Mouse (Mus musculus) v-Abl transformed pro-B cells (cell line): ENCODE results near the gene Spats1.
"Not testable (repeated sequence)": the region's sequence is repeated elsewhere in the genome, so short reads cannot be mapped to it uniquely, and the experiment has no call there.

Experiments used
- in situ Hi-C, 2 experiments: fragments of 400-800 bp; cut with MboI; formaldehyde crosslinking; loops; one replicate each; pipeline ENCODE4 v1.15.1; 2025; ENCODE audit not compliant: unreplicated experiment in 2 of 2

Gene Spats1

DNA sequence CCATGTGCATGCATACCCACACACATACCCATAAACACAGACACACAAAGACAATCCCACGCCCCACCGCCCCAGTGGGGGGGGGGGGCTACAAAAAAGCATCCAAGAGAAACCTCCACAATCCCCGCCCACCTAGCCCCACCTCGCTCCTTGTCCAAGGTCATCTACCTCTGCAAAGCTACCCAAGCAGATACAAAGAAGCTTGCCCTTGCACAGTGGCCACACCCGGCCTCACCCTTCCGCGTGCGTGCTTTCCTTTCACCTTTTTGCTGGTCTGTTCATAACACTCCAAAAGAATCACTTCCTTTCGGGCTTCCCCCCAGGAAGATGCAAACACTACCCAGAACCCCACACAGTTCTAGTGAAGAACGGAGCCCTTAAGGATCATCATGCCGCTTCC lies 20.2 kb upstream of the Spats1 start:
- in situ Hi-C loops: no loop called here

DNA sequence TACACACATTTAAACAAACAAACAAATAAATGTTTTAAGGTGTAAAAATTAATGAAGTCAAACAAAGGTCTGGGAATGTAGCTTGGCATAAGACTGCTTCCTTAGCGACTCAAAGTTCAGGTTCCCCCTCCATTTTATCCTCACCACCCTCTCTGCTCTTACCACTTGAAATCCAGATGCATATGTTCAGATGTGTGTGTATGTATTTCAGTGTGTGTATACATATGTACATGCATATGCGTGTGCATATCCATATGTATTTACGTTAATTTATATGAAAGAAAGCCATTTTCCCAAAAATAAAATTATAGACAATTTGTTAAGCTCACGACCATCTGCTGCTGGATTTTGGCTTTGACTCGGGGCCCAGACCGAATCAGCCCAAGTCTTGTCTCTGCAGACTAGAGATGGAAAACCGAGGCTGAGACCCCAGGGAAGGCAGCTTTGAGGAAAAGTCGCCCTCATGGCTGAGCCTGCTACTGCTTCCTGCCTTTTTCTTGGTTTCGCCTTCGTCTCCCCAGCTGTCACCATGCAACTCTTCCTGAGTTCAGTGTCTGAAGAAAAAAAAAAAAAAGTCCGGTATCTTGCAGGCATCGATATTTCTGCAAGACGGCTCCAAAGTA lies 15.4 kb upstream of the Spats1 start:
- in situ Hi-C loops: no loop called here

DNA sequence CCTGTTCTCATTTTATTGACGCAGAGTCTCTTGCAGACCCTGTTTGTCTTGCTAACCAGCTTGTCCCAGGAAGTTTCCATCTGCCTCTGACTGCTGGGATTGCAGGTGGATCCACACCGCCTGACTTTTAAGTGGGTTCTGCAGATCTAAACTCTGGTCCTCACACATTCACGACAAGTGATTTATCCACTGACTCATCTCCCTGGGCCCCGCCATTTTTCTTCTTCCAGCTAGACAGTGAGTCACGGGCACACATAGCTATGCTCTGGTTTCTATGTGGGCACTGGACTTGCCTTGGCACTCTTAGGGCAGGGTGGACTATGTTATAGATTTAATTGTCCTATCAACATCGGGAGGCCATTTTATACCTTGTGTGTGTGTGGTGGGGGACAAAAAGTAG lies 14.5 kb upstream of the Spats1 start:
- in situ Hi-C loops: no loop called here

DNA sequence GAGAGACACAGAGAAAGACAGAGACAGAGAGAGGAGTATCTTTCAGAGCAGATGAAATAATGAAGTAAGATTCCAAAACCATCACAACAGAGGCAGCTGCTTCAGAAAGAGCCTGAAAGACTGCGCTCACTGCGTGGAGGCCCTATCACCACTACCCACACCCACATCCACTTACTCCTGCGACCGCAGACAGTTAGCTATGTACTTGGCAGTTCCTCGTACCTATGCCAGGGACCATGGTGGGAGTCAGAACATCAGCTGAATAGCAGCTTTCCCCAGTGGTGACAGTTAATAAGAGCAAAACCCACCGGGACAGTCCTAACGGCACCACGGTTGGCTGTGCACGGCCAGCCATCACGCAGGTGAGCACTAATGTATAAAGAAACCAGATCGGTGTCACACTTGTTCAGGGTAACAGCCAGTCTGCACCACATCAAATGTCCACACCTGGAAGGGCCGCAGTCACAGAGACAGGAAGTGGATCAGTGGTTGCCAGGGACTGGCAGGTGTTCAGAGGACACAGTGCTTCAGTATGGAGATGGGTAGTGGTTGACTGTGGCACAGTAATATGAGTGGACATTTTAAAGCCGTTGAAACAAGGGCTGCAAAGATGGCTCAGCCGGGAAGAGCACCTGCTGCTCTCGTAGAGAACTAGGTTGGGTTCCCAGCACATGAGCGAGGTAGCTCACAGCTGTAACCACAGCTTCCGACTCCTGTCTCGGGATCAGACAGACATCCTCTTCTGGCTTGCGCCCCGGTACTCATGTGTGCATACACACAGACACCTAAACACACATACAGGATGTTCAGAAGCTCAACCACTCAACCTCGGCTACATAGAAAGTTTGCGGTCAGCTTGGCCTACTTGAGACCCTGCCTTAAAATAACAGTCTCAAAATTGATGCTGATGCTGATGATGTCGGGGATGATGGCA lies 13.4 kb upstream of the Spats1 start:
- in situ Hi-C loops: no loop called here

DNA sequence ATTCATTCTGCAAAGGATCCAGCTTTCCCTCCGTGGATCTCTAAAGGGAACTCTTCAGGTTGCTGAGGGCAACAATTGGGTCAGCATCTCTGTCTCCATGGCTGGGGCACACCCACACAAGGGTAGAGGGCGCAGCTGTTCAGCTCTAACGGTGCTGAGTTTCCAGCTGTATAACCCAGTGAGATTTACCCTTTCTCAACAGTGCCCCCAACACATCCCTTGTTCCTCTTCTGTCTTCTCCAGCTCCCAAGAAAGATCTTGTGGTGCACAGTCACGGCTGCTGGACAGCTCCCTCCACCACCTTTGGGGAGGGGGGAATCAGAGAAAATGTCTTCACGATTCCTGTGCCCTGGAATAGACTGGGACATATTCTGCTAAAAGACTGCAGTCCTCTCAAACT lies 12.0 kb upstream of the Spats1 start:
- in situ Hi-C loops: no loop called here

DNA sequence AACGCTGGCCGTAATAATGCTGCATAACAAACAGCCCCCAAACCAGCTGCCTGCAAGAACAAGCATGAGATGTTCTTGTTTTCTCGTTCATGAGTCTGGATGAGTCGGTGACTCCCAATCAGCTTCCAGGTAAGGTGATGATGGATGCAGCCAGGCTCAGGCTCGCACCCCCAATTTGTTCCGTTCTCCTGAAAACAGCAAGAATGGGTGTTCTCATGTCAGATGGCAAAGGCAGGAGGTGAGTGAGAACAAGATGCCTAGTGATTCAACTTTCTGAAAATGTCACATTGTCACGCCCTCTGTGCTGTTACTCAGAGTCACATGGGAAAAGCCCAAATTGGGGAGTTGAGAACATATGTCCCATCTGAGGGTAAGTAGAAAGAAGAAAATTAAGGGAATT lies 10.4 kb upstream of the Spats1 start:
- in situ Hi-C loops: no loop called here

DNA sequence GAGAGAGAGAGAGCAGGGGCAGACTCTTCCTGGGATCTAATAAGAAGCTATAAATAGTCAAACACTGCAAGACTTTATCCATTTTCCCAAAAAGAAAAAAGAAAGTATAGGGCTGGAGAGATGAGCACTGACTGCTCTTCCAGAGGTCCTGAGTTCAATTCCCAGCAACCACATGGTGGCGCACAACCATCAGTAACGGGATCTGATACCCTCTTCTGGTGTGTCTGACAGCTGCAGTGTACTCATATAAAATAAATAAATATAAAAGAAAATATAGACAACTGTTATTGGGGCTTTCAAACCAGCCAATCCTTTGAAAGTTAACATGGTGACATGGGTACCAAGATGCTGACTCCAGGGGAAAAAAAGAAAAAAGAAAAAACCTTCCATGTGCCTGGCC lies 5.2 kb upstream of the Spats1 start:
- in situ Hi-C loops: no loop called here

DNA sequence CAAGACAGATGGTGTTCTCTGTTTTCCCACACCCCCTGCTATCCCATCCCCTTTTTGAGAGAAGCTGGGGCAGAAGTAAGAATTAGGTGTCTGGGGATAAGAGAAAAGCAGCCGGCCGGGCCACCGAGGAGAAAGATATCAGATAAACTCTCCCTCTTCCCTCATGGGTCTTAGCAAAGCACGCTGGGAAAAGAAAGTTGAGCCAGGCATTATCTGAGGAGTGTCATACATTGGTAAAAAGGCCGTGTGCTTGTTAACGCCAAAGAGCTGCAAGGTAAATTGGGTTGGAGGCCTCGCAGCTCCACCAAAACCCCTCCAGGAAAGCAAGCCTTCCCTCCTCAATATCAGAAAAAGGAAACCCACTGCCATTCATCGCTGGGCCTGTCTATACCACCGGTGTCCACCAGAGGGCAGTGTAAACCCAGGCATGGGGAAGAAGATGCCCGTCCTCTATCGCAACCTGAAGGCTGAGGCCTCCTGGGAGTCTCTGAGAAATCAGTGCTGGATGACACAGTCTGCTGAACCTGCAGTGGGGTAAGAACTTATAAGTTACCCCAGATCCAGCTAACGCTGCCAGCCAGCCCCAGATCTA lies 3.1 kb upstream of the Spats1 start:
- in situ Hi-C loops: loop anchor here (5.0 to 10.0 kb wide), 3 partner anchors 74 to 239 kb away; partner anchors contain the start of gene Capn11 (in 2 of the 2)

DNA sequence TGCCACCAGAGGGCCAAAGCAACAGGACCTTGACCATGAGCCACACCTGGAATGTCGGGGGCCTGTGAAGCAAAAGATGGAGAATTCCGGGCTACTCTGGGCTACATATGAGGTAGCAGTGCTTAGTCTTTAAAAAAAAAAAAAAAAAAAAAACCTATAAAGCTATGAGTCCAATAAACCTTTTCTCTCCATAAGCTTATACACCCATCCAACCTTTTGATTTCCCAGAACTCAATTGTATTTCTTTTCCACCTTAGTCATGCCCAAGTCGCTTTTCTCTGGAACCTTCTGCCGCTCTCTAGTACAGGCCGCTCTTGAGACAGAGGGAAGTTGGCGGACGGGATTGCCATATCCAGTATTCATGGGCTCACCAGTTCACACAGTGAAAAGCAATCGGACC lies 1.1 kb downstream of the Spats1 start:
- in situ Hi-C loops: loop anchor here (10.0 kb wide), 1 partner anchor 181 kb away; the partner anchor contains the start of gene Capn11 (in 2 of the 2)

DNA sequence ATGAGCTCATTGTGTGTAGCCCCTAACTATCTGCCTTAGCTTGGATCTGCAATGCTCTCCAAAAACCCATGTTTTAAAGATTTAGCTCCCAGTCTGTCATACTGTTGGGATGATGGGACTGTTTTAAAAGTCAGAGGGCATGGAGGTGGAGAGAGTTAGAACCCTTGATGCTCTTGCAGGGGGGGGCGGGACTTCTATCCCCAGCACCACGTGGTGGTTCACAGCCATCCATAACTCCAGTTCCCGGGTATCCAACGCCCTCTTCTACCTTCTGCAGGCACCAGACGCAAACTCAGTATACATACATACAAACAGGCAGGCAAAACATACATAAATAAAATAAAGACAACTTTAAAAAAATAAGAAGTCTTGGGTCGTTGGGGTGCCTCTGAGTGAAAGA lies 1.5 kb downstream of the Spats1 start:
- in situ Hi-C loops: loop anchor here (10.0 kb wide), 1 partner anchor 181 kb away; the partner anchor contains the start of gene Capn11 (in 2 of the 2)

DNA sequence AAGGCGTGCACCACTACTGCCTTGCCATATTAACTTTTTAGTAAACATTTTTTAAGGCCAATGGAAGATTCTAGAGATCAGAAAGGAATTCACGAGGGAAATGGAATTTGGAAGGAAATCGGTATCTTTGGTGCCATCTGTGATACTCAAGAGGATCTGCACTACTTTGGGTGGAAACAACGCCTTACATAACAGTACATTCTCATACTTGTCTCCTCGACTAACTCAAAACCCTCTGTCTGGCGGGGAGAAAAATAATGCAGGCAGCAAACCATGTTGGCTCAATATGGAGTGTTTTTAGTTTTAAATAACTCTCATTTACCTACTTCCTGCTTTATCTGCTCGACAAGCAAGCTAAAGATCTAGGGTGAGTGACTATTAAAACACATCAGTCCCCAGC lies 4.5 kb downstream of the Spats1 start:
- in situ Hi-C loops: loop anchor here (10.0 kb wide), 1 partner anchor 184 kb away; the partner anchor contains the start of gene Capn11 (in 2 of the 2)

DNA sequence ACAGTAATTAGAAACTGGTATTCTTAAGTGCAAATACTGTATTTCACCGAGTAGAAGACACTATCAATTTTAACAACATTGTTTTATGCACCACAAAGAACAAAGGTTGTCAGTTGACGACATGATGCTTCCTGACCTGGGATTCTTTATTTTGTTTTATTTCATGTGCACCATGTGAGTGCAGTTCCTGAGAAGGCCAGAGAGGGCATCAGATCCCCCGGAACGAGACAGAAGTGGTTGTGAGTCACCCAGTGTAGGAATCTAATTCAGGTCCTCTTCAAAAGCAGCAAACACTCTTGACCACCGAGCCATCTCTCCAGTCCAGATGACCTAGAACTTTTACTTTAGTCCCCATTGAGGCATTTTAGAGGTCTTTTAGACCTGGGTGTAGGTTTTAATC lies 6.9 kb downstream of the Spats1 start:
- in situ Hi-C loops: no loop called here

DNA sequence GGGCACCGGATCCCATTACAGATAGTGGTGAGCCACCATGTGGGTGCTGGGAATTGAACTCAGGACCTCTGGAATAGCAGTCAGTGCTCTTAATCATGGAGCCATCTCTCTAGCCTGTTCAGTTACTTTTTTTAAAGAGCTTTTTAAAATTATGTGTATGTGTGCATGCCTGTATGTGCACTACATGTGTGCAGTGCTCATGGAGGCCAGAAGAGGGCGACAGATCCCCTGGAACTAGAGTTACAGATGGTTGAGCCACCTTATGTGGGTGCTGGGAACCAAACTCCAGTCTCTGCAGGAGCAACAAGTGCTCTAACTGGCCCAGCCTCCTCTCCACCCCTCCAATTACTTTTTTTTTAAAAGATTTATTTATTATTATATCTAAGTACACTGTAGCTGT lies 8.5 kb downstream of the Spats1 start:
- in situ Hi-C loops: no loop called here

DNA sequence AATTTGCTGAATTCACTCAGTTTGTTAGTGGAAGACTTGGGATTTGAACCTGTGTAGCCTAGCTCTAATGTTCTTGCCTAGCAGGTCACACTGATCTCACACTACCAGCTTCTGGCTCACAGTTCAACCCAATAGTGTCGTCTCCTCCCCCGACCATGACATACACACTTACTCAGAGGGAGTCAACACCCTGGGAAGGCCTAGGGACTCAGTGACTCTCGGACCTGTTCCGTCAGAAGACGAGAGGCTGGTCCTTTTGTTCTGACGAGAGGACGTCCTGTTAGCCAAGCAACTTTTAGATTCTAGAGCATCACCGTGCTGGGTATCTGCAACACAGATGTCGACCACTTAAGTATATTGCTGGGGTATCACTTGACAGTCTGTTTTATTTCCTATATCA lies 11.0 kb downstream of the Spats1 start:
- in situ Hi-C loops: no loop called here

DNA sequence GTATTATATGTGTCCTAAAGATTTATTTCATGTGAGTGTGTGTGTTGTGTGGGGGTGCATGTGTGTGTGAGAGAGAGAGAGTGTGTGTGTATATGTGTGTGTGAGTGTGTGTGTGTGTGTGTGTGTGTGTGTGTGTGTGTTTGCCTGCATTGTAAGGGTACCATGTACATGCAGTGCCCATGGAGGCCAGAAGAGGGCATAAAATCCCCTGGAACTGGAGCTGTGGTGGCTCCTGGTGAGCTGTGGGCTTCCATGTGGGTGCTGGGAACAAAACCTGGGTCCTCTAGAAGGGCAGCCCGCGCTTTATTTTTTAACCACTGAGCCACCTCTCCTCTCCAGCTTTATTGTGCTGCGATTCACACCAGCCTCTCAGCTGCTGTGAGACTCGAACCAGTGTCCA lies 12.7 kb downstream of the Spats1 start:
- in situ Hi-C loops: no loop called here

DNA sequence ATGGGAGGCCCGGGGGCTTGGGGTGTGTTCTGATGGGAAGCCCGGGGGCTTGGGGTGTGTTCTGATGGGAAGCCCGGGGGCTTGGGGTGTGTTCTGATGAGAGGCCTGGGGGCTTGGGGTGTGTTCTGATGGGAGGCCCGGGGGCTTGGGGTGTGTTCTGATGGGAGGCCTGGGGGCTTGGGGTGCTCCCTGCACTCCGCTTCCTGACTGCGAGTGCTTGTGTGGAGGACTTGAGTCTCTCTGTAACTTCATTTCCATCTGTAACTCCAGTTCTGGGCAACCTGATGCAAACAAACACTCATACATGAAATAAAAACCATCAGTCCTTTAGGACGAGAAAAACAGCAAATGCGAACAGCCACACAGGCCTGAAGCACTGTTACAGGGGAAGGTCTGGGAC lies 16.2 kb downstream of the Spats1 start:
- in situ Hi-C loops: no loop called here

DNA sequence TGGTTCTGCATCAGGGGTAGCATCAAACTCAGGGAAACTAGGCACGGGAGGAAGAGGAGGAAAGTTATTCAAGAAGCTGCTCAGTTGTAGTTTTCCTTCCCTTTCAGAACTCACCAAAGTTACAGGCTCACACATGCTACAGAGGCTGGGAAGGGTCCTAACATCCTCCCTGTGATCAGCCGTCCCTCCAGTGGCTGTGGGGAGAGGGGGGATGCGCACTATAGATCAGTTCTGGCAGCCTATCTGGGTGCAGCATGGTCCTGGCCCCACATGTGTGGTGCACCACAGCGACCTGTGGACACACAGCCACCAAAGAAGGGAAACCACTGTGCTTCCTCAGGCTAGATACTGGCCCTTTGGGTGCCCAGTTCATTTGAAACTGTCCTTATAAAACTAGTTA lies 16.7 kb downstream of the Spats1 start:
- in situ Hi-C loops: no loop called here

DNA sequence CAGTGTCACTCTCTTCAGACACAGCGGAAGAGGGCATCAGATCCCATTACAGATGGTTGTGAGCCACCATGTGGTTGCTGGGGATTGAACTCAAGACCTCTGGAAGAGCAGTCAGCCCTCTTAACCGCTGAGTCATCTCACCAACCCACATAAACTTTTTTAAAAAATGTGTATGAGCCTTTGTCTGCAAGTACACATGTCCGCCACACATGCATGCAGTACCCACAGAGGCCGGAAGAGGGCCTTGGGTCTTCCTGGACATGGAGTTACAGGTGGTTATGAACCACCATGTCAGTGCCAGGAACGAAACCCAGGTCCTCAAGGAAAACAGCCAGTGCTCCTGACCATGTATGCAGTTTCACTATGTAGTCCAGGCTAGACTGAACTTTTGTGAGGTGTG lies 17.7 kb downstream of the Spats1 start:
- in situ Hi-C loops: no loop called here

DNA sequence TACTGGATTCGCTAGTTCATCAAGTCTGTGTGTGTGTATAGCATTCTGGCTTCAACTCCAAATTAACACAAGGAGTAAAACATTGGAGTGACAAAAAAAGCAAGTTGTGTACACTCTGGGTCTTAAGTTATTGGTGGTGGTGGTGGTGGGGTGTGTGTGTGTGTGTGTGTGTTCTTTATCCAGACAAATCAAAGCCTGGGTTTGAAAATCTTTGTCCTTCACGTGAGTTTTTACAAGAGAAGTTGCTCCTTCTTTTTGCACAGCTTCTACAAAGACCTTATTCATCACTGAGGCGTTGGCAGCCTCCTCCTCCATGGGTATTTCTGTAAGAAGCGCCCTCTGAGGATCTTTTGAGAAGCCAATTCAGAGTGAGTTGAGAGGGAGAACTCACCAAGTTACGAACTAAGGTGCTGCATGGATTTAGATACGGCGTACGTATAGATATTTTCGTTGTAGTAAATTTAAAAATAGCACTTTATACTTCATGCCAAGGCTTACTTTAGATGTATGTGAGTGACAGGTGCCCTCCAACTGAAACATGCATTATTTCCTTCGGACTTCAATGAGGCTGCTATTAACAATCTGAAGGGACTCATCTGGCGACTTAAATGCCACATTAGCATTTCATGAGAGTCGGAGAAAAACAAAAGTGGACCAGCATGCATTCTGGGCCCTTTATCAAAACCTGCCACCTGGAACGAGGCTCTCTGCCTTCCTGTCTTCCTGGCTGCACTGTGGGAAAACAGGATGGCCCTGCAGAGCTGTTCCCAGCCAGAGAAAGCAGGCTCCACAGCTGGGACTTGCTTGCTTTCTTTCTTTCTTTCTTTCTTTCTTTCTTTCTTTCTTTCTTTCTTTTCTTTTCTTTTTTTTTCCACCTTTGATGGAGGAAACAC lies 18.7 kb downstream of the Spats1 start:
- in situ Hi-C loops: no loop called here

DNA sequence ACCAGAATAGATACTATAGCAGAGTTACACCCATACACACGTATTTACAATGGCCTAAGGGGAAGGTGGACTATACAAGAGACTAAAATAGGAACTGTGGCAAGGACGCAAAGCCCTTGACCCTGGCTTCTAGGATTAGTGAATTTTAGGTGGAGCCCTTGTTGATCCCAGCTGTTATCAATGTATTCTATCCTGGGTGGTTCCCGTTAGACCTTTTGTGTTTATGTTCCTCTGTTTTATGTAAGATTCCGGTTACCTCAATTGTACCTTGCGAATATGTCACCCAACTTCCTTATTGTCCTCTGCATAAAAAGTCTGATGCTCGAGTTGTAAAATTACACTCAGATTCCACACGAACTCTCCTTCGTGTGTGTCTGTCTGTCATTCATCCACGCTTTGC lies 19.4 kb downstream of the Spats1 start:
- in situ Hi-C loops: not testable (repeated sequence)
